Mouse (Mus musculus) midbrain, embryonic 16.5 days (tissue): ENCODE data around the gene Slc35e1. TPM values are rescaled to one million over a fixed set of nuclear protein-coding genes. Genes with fewer than 3 reads are reported as not detected.

Source experiments
- ATAC-seq: fragments of 200-750 bp; cut with Nextera tagmentation; 2 replicates; pipeline ENCODE4 v1.8.0; 2017; ENCODE audit warnings: moderate TSS enrichment
- H3K27ac ChIP-seq: fragments of 300-500 bp; sonication (generic); 2 replicates; pipeline ENCODE4 v1.5.1; 2014; ENCODE audit warnings: mild to moderate bottlenecking, low read length, mixed read lengths
- H3K27me3 ChIP-seq: fragments of 300-500 bp; sonication (generic); 2 replicates; pipeline ENCODE4 v1.6.1; 2014; ENCODE audit warnings: low read depth, low read length, mixed read lengths; ENCODE audit not compliant: control insufficient read depth, insufficient read depth
- H3K36me3 ChIP-seq: fragments of 300-500 bp; sonication (generic); 2 replicates; pipeline ENCODE4 v1.6.1; 2014; ENCODE audit warnings: mild to moderate bottlenecking, low read length, moderate library complexity, mixed read lengths; ENCODE audit not compliant: control insufficient read depth, insufficient read depth
- H3K4me1 ChIP-seq: fragments of 300-500 bp; sonication (generic); 2 replicates; pipeline ENCODE4 v1.6.1; 2014; ENCODE audit warnings: mild to moderate bottlenecking, low read length, mixed read lengths; ENCODE audit not compliant: control insufficient read depth, insufficient read depth
- H3K4me2 ChIP-seq: fragments of 300-500 bp; sonication (generic); 2 replicates; pipeline ENCODE4 v1.6.1; 2014; ENCODE audit warnings: mild to moderate bottlenecking, low read length, mixed read lengths
- H3K4me3 ChIP-seq: fragments of 300-500 bp; sonication (generic); 2 replicates; pipeline ENCODE4 v1.5.1; 2014; ENCODE audit warnings: low read depth, mild to moderate bottlenecking, low read length, moderate library complexity, mixed read lengths
- H3K9ac ChIP-seq: fragments of 300-500 bp; sonication (generic); 2 replicates; pipeline ENCODE4 v1.6.1; 2014; ENCODE audit warnings: low read depth, low read length, mixed read lengths
- H3K9me3 ChIP-seq: fragments of 300-500 bp; sonication (generic); replicated peaks from 2 replicates; pipeline ENCODE4 v1.6.1; 2014; ENCODE audit warnings: mild to moderate bottlenecking, low read length, mixed read lengths; ENCODE audit not compliant: control insufficient read depth, poor library complexity, severe bottlenecking
- WGBS: fragments of 180-500 bp; shearing (Covaris S2); extraction: QIAGEN DNeasy Blood & Tissue Kit; methylation state at CpG from one replicate; pipeline ENCODE4 v1.1.7; 2014; 5-methylcytosine and 5-hydroxymethylcytosine counted together
- polyA plus RNA-seq: library from polyadenylated mRNA; unstranded; fragments of >200 nt; fragmentation: Nextera tagmentation; extraction: Ambion mirVana; gene quantifications from 2 replicates; pipeline ENCODE4 v1.2.1, GENCODE M21; 2015

Slc35e1 gene
- 8.2 and 8.8 TPM in 2 replicates for polyA plus RNA-seq

- Histone ChIP-seq H3K4me2 (peak within 1 kb of the TSS; percentile 96), H3K9me3 (no peaks in the 10 kb centered on the region), H3K4me1 (peaks cover 25% of the 10 kb centered on the region), H3K36me3 (peaks cover 25% of the 10 kb centered on the region), H3K27me3 (no peaks in the 10 kb centered on the region), H3K4me3 (peak within 1 kb of the TSS; percentile 86), H3K9ac (peak within 1 kb of the TSS; percentile 79), H3K27ac (peak within 1 kb of the TSS; percentile 79)
- WGBS = under 1% methylated on average over 88 of the region's 98 CpGs
- peak; percentile 79 for ATAC-seq
These were observed at the start of gene Slc35e1 for GRCm38 (mm10) chr8:72491680-72492621. TSS of gene Slc35e1 (minus strand) at chr8:72492614.

DNA sequence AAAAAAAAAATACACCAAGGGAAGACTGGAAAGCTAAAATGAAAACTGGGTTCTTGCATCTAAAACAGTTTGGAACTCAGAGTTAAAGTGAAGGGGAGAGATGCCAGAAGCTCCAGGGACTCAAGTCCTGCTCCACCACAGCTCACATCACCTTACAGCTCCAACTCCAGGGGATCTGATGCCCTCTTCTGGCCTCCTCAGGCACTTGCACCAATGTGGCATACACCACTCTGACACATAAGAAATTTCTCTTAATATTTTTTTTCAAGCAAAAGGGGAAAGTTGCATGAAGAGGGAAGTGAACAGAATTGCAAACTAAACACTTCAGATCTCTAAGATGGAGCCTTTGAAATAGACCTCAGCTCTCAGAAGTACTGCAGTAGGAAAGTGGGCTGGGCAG lies 46.8 kb upstream of the Slc35e1 start:
- H3K36me3 ChIP-seq = peaks cover 4% of the 10 kb centered on the region; the same call in 1 of the 2 replicates
- no peak for ATAC-seq
- H3K9ac ChIP-seq = no peak overlapping the region
- 0 out of 2 replicates have a peak, but pooled peaks cover 3% of the 10 kb centered on the region for H3K4me1 ChIP-seq
- no peaks in the 10 kb centered on the region for H3K27me3 ChIP-seq
- H3K27ac ChIP-seq = no peak overlapping the region
- no peak overlapping the region for H3K4me3 ChIP-seq
- no peak overlapping the region for H3K4me2 ChIP-seq
- no peaks in the 10 kb centered on the region for H3K9me3 ChIP-seq

- no peak overlapping the region for H3K9ac ChIP-seq
- ATAC-seq = no peak
- no peak overlapping the region for H3K4me2 ChIP-seq
- no peak overlapping the region for H3K27ac ChIP-seq
- no peaks in the 10 kb centered on the region for H3K9me3 ChIP-seq
- 96% methylated on average over 3 of the region's 3 CpGs for WGBS
- H3K27me3 ChIP-seq = no peaks in the 10 kb centered on the region
- no peak overlapping the region for H3K4me3 ChIP-seq
- no peaks in the 10 kb centered on the region for H3K36me3 ChIP-seq
- no peaks in the 10 kb centered on the region for H3K4me1 ChIP-seq
These were observed 42.5 kb upstream of the Slc35e1 start for GRCm38 (mm10) chr8:72534888-72535287.

DNA sequence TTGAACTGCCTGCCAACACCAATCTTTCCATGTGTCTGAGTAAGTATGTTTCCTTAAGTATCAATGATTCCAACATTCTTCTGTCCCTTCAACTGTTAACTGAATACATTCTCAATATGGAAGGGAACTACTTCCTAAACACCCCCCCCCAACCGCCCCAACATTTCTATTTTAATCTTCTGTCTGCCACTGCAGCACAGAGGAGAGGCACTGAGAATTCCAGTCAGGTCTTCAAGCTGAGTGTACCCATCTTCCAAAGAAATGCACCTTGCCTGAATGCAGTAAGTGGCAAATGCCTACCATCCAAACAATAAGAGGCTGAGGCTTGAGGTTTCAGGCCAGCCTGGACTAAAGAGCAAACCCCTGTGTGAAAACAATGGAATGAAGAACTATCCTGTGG lies 39.7 kb upstream of the Slc35e1 start:
- no peak for ATAC-seq
- Histone ChIP-seq H3K4me2 (no peak overlapping the region), H3K4me3 (no peak overlapping the region), H3K9me3 (no peaks in the 10 kb centered on the region), H3K36me3 (no peaks in the 10 kb centered on the region), H3K4me1 (no peaks in the 10 kb centered on the region), H3K27ac (no peak overlapping the region), H3K27me3 (no peaks in the 10 kb centered on the region), H3K9ac (no peak overlapping the region)
- WGBS = 90% methylated on average over 1 of the region's 1 CpGs

DNA sequence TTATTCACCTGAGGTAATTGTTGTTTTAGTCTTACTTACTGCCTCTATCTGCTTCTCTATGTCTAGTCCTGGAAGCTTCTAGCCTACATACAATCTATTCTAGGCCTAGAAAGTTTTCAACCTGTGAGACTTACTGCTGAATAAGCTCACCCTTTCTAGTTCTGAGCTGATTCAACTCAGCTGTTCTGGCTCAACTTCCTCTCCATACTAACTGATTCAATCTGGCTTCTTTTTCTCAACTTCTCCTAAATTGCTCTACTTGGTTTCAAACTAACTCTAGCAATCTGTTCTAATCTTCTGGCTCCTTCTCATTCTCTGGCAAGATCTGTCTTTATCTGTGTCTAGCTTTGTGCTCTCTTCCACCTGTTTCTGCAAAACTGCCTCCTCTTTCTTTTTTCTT lies 29.5 kb upstream of the Slc35e1 start:
- H3K27me3 ChIP-seq = no peaks in the 10 kb centered on the region
- H3K36me3 ChIP-seq = no peaks in the 10 kb centered on the region
- no peak overlapping the region for H3K4me2 ChIP-seq
- no peak overlapping the region for H3K9ac ChIP-seq
- H3K9me3 ChIP-seq = no peaks in the 10 kb centered on the region
- no peak overlapping the region for H3K4me3 ChIP-seq
- H3K4me1 ChIP-seq = no peaks in the 10 kb centered on the region
- H3K27ac ChIP-seq = no peak overlapping the region
- no peak for ATAC-seq

DNA sequence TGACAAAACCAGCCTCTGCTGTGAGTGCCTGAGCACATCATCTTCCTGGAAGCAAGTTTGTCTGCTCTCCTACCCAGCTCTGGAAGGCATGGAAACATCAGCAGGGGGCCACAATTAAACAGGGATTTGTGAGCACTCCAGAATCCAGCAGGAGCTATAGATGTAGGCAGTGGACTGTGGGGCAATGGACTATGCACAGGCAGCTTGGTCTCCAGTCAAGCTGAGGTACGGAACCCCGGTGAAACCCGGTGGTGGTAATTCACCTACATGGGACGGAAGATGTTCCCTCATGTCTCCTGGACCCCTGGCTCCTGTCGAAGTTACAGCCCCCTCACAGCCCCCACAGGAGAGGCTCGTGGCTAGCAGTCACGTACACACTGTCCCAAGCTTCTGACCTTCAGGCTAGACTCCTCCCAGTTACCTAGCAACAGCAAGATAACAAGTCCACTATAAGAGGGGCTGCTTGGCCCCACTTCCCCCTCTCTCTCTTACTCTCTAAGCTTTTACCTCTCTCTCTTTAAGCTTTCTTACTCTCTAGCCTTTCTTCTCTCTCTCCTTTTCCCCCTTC lies 25.1 kb upstream of the Slc35e1 start:
- Histone ChIP-seq H3K4me1 (no peaks in the 10 kb centered on the region), H3K4me2 (no peak overlapping the region), H3K27me3 (no peaks in the 10 kb centered on the region), H3K4me3 (no peak overlapping the region), H3K36me3 (no peaks in the 10 kb centered on the region), H3K9me3 (no peaks in the 10 kb centered on the region), H3K27ac (no peak overlapping the region), H3K9ac (no peak overlapping the region)
- WGBS = 76% methylated on average over 7 of the region's 7 CpGs
- ATAC-seq = no peak

DNA sequence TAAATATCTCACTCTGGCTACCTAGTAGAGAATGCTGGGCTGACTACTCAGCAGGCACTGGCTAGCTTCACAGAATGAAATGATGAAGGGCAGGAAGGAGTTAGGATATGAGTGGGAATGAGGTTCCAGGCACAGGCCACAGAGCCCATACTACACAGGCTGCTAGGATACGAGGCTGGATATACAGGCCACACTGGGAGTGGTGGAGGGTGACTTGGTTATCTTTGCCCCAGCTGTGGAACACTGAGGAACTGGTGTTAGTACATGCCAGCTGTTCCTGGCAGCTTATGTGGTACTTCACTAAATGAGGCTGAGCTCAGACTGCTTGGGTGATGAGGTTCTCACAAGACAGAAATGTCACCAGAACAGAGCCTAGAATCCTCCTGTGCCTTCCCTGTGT lies 20.7 kb upstream of the Slc35e1 start:
- no peak overlapping the region for H3K4me3 ChIP-seq
- 89% methylated on average over 1 of the region's 1 CpGs for WGBS
- no peak for ATAC-seq
- H3K9me3 ChIP-seq = no peaks in the 10 kb centered on the region
- no peaks in the 10 kb centered on the region for H3K27me3 ChIP-seq
- no peak overlapping the region for H3K27ac ChIP-seq
- no peaks in the 10 kb centered on the region for H3K36me3 ChIP-seq
- no peaks in the 10 kb centered on the region for H3K4me1 ChIP-seq
- H3K4me2 ChIP-seq = no peak overlapping the region
- no peak overlapping the region for H3K9ac ChIP-seq

- no peak overlapping the region for H3K4me2 ChIP-seq
- H3K9me3 ChIP-seq = no peaks in the 10 kb centered on the region
- no peak for ATAC-seq
- H3K27me3 ChIP-seq = no peaks in the 10 kb centered on the region
- no peaks in the 10 kb centered on the region for H3K4me1 ChIP-seq
- H3K27ac ChIP-seq = no peak overlapping the region
- no peak overlapping the region for H3K4me3 ChIP-seq
- 88% methylated on average over 1 of the region's 1 CpGs for WGBS
- H3K9ac ChIP-seq = no peak overlapping the region
- no peaks in the 10 kb centered on the region for H3K36me3 ChIP-seq
These were observed 20.2 kb upstream of the Slc35e1 start for GRCm38 (mm10) chr8:72512648-72513047.

DNA sequence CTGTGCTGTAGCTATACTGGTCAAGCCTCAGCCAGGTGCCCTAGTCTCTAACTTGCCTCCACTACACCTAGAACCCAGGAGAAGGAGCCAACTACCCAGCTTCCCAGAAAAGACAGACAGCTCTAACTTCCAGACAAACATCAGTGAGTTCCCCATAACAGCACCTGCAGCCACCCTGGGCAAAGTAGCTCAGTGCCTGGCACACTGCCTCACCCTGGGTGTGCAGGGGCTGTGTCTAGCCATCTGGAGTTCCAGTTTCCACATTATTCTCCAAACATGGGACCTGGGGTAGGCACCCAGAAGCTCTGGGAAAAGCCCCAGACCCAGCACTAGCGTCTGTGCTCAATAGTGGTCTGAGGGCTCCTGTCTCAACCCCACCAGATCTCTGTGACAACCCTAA lies 15.1 kb upstream of the Slc35e1 start:
- H3K4me3 ChIP-seq = no peak overlapping the region
- WGBS = 90% methylated on average over 1 of the region's 1 CpGs
- H3K36me3 ChIP-seq = no peaks in the 10 kb centered on the region
- peaks cover 4% of the 10 kb centered on the region; the same call in 1 of the 2 replicates for H3K4me1 ChIP-seq
- ATAC-seq = no peak
- H3K4me2 ChIP-seq = no peak overlapping the region
- no peaks in the 10 kb centered on the region for H3K27me3 ChIP-seq
- no peak overlapping the region for H3K9ac ChIP-seq
- H3K27ac ChIP-seq = no peak overlapping the region
- no peaks in the 10 kb centered on the region for H3K9me3 ChIP-seq
